Mouse (Mus musculus) embryonic fibroblast, embryonic 13.5 days (primary cell): ENCODE results near the gene Slc25a24. TPM values are rescaled to one million over a fixed set of nuclear protein-coding genes. Genes with fewer than 3 reads are reported as not detected.

Experiments
- H3K27ac ChIP-seq: 2 replicates; pipeline ENCODE4 v1.5.1; 2012; ENCODE audit warnings: low read length, control low read depth, inconsistent platforms; ENCODE audit not compliant: insufficient read depth
- H3K4me1 ChIP-seq: 2 replicates; pipeline ENCODE4 v1.6.1; 2011; ENCODE audit warnings: low read length; ENCODE audit not compliant: control insufficient read depth, insufficient read depth
- H3K4me3 ChIP-seq: 2 replicates; pipeline ENCODE4 v1.5.1; 2011; ENCODE audit warnings: mild to moderate bottlenecking, control low read depth, low read length; ENCODE audit not compliant: insufficient read depth
- CTCF ChIP-seq: IDR thresholded peaks from 2 replicates; pipeline ENCODE4 v1.5.1; 2011; ENCODE audit warnings: mild to moderate bottlenecking, control low read depth, low read length, moderate library complexity, borderline replicate concordance; ENCODE audit not compliant: insufficient read depth
- POLR2A ChIP-seq: IDR thresholded peaks from 2 replicates; pipeline ENCODE4 v1.6.1; 2011; ENCODE audit warnings: low read depth, mild to moderate bottlenecking, control low read depth, low read length, moderate library complexity
- polyA plus RNA-seq: library from polyadenylated mRNA; stranded (reverse); fragments of >200 nt; gene quantifications from 2 replicates; pipeline ENCODE4 v1.2.4, GENCODE M21; 2011; ENCODE audit warnings: low read depth; ENCODE audit not compliant: missing spikeins, insufficient read length

Gene Slc25a24
- polyA plus RNA-seq, 1 experiment: 58.7 TPM

GRCm38 (mm10) chr3:109165214-109165829 is 42.4 kb downstream of the Slc25a24 start:
- no peak for TF ChIP-seq POLR2A
- TF ChIP-seq CTCF: no peak
- Histone ChIP-seq H3K4me3 (no peak overlapping the region), H3K4me1 (peaks cover 12% of the 10 kb centered on the region), H3K27ac (peak overlapping the region; percentile 98)

GRCm38 (mm10) chr3:109169121-109169520 is 46.2 kb downstream of the Slc25a24 start:
- peaks cover 11% of the 10 kb centered on the region for H3K4me1 ChIP-seq
- TF ChIP-seq POLR2A (no peak), CTCF (no peak)
- no peak overlapping the region for H3K4me3 ChIP-seq

GRCm38 (mm10) chr3:109171070-109171778 is 48.3 kb downstream of the Slc25a24 start:
- no peak overlapping the region for H3K4me3 ChIP-seq

More at GRCm38 (mm10) chr3:109169121-109169520, 46.2 kb downstream of the Slc25a24 start:
- no peak overlapping the region for H3K27ac ChIP-seq

DNA sequence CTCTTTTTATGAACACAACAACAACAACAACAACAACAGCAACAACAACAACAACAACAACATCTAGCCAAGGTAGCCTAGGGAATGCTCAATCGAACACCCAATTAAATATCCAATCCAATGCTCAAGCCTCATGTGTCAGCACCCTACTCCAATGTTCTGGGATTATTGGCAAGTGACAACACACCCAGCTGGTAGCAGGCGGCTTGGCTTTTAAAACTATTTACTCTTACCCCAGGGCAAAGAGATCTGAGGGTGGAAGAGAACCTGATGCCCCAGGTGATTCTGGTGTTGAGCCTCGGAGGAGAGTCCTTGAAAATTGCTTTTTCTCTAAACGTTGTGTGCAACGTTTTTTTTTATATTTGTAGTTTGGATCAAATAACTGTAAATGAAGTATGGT is 51.4 kb downstream of the Slc25a24 start:
- Histone ChIP-seq H3K27ac (no peak overlapping the region), H3K4me3 (no peak overlapping the region), H3K4me1 (peaks cover 10% of the 10 kb centered on the region)
- TF ChIP-seq POLR2A: no peak
- no peak for TF ChIP-seq CTCF

More at GRCm38 (mm10) chr3:109171070-109171778, 48.3 kb downstream of the Slc25a24 start:
- TF ChIP-seq CTCF (peak; percentile 91), POLR2A (no peak)
- H3K27ac ChIP-seq: no peak overlapping the region
- no peaks in the 10 kb centered on the region for H3K4me1 ChIP-seq

- no peak for TF ChIP-seq CTCF
- TF ChIP-seq POLR2A: no peak
- no peak overlapping the region for H3K27ac ChIP-seq
- peaks cover 10% of the 10 kb centered on the region for H3K4me1 ChIP-seq
- no peak overlapping the region for H3K4me3 ChIP-seq
These were observed 55.8 kb downstream of the Slc25a24 start for GRCm38 (mm10) chr3:109178705-109179104.

DNA sequence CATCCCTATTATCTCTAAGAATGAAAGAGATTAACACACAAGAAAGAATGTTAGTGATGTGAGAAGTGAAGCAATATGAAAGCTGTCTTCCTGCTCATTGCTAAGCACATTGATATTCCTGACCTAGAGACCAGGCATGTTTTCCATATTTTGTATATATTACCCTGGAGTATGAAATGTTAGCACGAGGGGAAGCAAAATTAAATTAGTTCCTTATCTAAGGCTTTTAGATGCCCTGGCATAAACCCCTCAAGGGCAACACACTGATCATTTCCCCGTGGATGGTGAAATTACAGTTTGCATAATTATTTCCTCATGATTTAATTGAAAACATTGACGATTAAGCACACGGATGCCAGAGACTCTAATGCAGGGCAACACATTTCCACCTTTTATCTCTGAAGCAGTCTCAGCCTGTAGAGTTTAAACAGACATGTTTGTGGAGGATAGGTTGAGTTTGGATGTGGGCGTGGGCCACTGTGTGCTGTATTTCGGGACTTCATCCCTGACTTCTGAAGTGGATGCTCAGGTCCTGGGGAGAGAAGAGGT is 56.7 kb downstream of the Slc25a24 start:
- peaks cover 10% of the 10 kb centered on the region for H3K4me1 ChIP-seq
- TF ChIP-seq CTCF (no peak), POLR2A (no peak)
- no peak overlapping the region for H3K4me3 ChIP-seq
- H3K27ac ChIP-seq: no peak overlapping the region; the same call in 1 of the 2 replicates

DNA sequence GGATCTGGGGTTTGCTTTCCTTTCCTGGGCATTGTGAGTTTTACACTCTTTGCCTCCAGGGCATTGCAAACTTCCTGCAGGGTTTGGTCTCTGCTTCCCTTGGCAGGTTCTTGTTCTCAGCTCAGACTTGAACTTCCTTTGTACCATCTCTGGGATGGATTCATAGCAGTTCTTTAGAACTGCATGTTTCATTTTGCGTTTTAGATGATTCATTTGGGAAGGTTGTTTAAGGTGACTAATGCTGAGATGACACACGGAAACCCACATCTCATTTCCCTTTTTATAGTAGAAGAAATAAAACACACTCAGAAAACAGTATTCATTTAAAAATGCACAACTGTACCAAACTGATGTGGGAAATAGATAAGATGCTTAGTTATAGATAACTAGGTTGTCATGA is 73.2 kb downstream of the Slc25a24 start:
- no peak for TF ChIP-seq POLR2A
- TF ChIP-seq CTCF: no peak
- Histone ChIP-seq H3K4me1 (peaks cover 5% of the 10 kb centered on the region), H3K27ac (no peak overlapping the region), H3K4me3 (no peak overlapping the region)

GRCm38 (mm10) chr3:109199280-109199679 is 76.3 kb downstream of the Slc25a24 start:
- no peak for TF ChIP-seq POLR2A
- no peak for TF ChIP-seq CTCF
- Histone ChIP-seq H3K4me1 (peaks cover 5% of the 10 kb centered on the region), H3K4me3 (no peak overlapping the region), H3K27ac (no peak overlapping the region)

GRCm38 (mm10) chr3:109212322-109212721 is 89.4 kb downstream of the Slc25a24 start:
- TF ChIP-seq POLR2A: no peak
- TF ChIP-seq CTCF: no peak
- Histone ChIP-seq H3K27ac (no peak overlapping the region), H3K4me1 (no peaks in the 10 kb centered on the region), H3K4me3 (no peak overlapping the region)

DNA sequence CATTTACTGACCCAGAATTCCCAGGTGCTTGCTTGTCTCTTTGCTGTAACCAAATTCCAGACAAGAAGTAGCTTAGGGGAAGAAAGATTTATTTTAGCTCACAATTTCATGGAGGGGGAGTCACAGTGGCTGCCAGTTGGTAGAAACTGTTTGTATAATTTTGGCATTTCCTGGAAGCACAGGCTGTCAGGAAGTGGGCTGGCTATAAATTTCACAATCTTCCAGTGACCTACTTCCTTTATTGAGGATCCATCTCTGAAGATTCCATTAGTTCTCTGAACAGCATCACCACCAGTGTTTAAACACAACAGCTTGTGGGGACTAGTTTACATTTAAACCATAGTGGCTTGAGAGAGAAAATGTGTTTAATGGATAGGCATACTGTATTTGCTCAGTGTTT is 93.4 kb downstream of the Slc25a24 start:
- no peak overlapping the region for H3K27ac ChIP-seq

More for the DNA sequence above, 93.4 kb downstream of the Slc25a24 start:
- no peak overlapping the region for H3K4me3 ChIP-seq
- TF ChIP-seq POLR2A (no peak), CTCF (no peak)
- no peaks in the 10 kb centered on the region for H3K4me1 ChIP-seq

Other genes starting within 250 kb of the Slc25a24 start
- gene Fndc7, start 233.1 kb upstream of the Slc25a24 start, polyA plus RNA-seq: not detected in 2 replicates
- gene Prpf38b, start 211.4 kb upstream of the Slc25a24 start, polyA plus RNA-seq: 84.1 and 103 TPM in 2 replicates
- not detected in 2 replicates for gene Henmt1, start 183.3 kb upstream of the Slc25a24 start, polyA plus RNA-seq
- gene Gm9857, start 182.7 kb upstream of the Slc25a24 start, polyA plus RNA-seq: not detected in 2 replicates
- 25.3 and 27.8 TPM in 2 replicates for gene Fam102b, start 95.5 kb upstream of the Slc25a24 start, polyA plus RNA-seq
- gene Slc25a54, start 42.7 kb upstream of the Slc25a24 start, polyA plus RNA-seq: not detected in 2 replicates
- 0.94 and 2.6 TPM in 2 replicates for gene Vav3, start 217.5 kb downstream of the Slc25a24 start, polyA plus RNA-seq